Mouse (Mus musculus) thymus, postnatal 0 days (tissue): ENCODE data around the gene Tcerg1l. TPM values are rescaled to one million over a fixed set of nuclear protein-coding genes. Genes with fewer than 3 reads are reported as not detected.

Experiments used
- DNase-seq: peaks from one replicate; pipeline ENCODE4 v3.0.0-alpha.2; 2015; ENCODE audit warnings: low spot score
- polyA plus RNA-seq: library from polyadenylated mRNA; unstranded; fragments of >200 nt; fragmentation: Nextera tagmentation; extraction: Ambion mirVana; gene quantifications from 2 replicates; pipeline ENCODE4 v1.2.1, GENCODE M21; 2015

Tcerg1l gene
- polyA plus RNA-seq, 1 experiment from 2014 or later = 0.21 TPM

DNA sequence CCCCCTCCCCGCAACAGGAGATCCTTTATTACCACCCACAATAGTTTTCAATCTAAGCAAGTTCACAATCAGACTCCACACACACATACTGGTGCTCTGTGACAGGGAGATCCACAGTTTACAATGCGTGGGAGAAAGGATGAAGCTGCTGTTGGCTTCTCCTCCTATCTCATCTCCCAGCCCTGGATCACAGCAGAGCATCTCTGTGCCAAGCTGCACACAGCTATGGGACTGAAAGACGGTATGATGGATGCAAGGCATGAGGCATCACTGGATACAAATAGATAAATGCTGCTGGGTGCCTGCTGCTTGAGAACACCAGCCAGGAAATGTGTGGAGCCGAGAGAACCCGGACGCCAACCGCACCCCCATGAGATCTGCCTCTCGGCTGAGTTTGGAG is 32.0 kb downstream of the Tcerg1l start:
- DNase-seq = no peak

DNA sequence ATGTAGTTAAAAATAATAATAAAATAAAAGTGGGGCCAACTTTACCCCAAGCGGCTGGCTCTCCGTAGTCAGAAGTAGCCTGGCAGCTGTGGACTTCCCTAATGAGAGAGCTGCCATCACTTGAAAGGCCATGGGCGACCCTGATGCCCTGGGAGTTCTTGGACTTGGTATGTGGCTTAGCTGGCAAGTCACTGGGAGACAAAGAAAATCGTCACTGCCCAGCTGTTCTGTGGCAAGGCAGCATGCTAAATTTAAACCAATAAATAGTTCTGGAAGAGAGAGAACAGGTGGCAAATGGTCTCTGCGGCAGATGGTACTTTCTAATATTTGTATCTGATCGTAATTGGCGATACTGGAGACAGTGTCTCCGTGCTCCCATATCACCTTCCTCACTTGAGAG is 40.1 kb downstream of the Tcerg1l start:
- DNase-seq = no peak

GRCm38 (mm10) chr7:138356655-138357449 is 40.7 kb downstream of the Tcerg1l start:
- DNase-seq = no peak

DNA sequence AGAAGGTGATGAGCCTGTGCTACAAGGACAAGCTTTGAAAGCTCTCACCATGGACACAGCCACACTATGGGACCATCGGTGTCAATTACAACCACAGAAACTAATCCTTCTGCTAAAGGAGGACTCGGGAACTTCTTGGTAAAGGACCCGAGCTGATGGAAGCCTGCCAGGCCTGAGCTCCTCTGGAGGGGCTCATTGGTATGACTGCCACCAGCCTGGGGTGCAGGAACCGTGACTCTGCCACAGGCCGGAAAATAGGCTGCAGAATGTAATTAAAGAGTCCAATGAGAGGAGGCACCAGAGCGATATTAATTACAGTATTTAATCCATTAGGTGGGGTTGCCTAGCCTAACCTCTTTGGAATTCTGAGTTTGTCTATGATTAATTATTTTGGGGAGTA is 52.1 kb downstream of the Tcerg1l start:
- DNase-seq = no peak

GRCm38 (mm10) chr7:138338451-138338850 is 59.1 kb downstream of the Tcerg1l start:
- no peak for DNase-seq

DNA sequence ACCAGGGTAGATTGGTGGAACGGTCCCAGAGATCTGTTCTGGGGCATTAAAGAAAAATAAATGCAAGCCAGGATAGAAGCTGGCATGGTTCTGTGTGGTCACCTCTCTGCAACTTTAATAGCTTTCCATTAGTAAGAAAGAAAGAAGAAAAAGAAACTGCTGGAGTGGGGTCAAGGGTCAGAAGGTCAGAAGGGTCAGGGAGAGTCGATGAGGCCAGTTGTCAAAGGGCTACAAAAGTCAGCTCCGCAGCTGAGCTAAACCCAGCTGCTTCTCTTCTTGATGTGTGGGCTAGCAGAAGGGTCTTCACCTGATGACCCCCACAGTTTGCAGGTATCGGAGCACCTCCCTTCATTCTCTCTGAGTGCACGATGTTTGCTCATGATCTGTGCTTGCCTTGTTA is 59.6 kb downstream of the Tcerg1l start:
- no peak for DNase-seq

GRCm38 (mm10) chr7:138332504-138333168 is 64.9 kb downstream of the Tcerg1l start:
- DNase-seq = no peak

DNA sequence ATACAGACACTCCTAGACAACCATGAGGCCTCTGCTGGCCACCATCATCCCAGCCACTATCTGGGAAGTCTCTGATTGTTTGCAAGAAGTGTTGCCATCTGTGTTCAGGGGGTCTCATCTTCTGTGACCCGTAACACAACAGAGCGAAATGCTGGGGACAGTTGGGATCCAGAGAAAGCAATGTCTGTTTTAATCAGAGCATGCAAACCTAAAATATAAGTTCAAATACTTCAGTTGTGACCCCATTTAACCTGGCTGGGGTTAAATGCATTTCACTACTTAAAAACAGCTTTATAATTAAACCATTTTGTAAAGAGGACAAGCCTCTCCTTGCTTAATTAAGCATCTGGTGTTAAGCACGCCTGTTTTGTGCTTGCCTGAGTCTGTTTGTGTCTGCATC is 66.3 kb downstream of the Tcerg1l start:
- DNase-seq = no peak

- no peak for DNase-seq
Observed at GRCm38 (mm10) chr7:138328637-138329036, 68.9 kb downstream of the Tcerg1l start.

DNA sequence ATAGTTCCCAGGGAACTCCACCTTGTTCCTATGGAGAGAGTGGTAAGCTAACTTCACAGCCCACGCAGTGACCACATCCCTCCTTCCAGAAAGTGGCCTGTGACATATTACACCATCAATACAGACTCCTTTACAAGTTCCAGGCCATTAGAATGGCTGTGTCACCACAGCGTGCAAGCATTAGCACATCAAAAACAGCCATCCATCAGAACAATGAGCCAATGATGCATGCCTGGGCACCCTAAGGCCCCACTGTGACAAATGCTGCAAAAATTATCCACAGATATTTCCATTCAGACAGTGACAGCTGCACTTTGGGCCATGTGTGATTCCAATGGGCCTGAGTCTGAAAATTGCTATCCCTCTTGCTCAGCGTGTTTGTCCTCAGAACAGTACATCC is 70.8 kb downstream of the Tcerg1l start:
- DNase-seq = no peak

GRCm38 (mm10) chr7:138313733-138314132 is 83.8 kb downstream of the Tcerg1l start:
- no peak for DNase-seq

- no peak for DNase-seq
Observed at GRCm38 (mm10) chr7:138306126-138306525, 91.4 kb downstream of the Tcerg1l start.

- DNase-seq = no peak
Observed at GRCm38 (mm10) chr7:138284790-138285189, 112.7 kb downstream of the Tcerg1l start.

- no peak for DNase-seq
Observed at GRCm38 (mm10) chr7:138275263-138275662, 122.3 kb downstream of the Tcerg1l start.

GRCm38 (mm10) chr7:138271328-138271727 is 126.2 kb downstream of the Tcerg1l start:
- DNase-seq = no peak

DNA sequence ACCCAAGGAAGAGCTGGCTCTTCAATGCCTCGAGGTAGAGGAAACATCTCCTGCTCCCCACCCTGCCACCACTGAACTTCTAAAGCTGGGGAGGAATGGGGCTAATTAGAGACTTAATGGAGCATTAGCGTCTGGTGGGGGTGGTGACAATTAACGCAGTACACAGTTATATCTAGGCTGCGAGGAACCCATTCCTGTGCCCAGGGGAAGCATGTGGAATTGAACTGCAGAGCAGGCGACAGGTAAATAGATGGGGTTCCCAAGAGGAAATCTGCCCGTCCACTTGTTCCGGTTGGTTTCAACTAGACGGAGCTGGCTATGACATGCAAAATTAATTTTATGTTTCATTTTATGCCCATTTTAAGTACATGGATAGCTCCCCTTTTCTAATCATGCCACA is 128.1 kb downstream of the Tcerg1l start:
- DNase-seq = no peak

DNA sequence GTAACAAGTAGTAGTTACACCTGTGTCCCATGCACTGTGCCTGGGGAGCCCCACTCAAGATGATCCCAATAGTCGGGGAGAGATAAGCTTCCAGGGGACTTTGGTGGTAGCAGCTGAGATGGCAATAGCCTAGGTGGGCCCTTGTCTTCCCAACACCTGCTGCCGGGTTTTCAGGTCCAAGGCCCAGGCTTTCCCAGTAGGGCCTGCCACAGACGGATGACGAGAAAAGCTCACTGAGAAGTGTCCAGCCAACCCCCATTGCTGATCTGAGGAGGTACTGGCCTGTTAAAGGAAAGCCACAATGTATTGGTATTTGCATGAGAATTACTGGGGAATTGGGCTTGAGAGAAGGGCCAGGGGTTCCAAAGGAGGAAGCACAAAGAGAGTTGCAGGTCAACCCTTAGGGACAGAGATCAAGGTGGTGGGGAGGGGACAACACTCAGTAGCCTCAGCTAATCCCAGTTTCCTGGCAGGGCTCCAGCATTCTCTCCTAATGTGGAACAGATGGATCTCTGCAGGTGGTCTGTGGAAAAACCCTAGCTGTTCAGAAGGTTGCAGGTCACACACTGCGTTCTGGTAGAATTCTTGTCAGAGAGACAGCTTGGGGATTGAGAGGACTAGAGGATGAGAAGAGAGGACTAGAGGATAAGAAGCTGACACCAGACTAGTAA is 129.4 kb downstream of the Tcerg1l start:
- no peak for DNase-seq

GRCm38 (mm10) chr7:138248612-138249011 is 148.9 kb downstream of the Tcerg1l start:
- no peak for DNase-seq

- DNase-seq = no peak
Observed at GRCm38 (mm10) chr7:138248176-138248575, 149.4 kb downstream of the Tcerg1l start.

DNA sequence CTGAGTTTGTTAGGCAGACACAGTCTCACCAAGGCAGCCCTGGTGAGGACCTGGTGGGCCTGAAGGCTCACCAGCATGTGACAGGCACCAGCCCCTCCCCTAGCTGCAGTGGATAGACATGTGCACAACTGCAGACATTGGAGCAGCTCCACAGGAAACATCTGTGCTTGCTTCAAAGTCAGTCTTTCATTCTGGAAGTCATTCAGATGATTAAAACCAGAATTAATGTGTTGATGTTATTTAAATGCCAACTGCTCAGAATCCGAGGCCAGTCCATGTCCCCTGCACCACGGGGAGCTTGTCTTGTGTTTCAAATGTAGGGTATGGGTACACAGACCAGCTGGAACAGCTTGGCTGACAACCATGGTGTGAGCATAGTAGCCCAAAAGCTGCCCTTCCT is 150.8 kb downstream of the Tcerg1l start:
- DNase-seq = no peak

GRCm38 (mm10) chr7:138242229-138242628 is 155.3 kb downstream of the Tcerg1l start:
- no peak for DNase-seq

- no peak for DNase-seq
Observed at GRCm38 (mm10) chr7:138237708-138238225, 159.8 kb downstream of the Tcerg1l start.
